Mouse (Mus musculus) 3T3-L1 (cell line): ENCODE results near the gene Akap11.

Experiments
- DNase-seq: peaks from one replicate; pipeline ENCODE4 v3.0.0-alpha.2; 2015; ENCODE audit warnings: low read depth, low spot score

The Akap11 gene

GRCm38 (mm10) chr14:78448807-78449406 lies 87.7 kb downstream of the Akap11 start:
- DNase-seq, result no peak

GRCm38 (mm10) chr14:78448017-78448416 lies 88.6 kb downstream of the Akap11 start:
- no peak for DNase-seq

DNA sequence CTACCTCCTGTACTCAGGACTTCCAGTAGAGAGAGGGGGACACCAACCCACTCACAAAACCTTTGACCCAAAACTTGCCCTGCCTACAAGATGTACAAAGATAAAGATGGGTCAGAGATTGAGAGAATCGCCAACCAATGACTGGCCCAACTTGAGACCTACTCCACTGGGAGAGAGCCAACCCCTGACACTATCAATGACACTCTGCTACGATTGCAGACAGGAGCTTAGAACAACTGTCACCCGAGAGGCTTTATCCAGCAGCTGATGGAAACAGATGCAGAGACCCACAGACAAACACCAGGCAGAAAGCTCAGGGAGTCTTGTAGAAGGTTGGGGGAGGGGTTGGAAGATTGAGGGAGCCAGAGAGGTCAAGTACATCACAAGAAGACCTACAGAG lies 89.1 kb downstream of the Akap11 start:
- DNase-seq, result no peak
